Mouse (Mus musculus): ENCODE measurements around the gene Atxn1.

DNA sequence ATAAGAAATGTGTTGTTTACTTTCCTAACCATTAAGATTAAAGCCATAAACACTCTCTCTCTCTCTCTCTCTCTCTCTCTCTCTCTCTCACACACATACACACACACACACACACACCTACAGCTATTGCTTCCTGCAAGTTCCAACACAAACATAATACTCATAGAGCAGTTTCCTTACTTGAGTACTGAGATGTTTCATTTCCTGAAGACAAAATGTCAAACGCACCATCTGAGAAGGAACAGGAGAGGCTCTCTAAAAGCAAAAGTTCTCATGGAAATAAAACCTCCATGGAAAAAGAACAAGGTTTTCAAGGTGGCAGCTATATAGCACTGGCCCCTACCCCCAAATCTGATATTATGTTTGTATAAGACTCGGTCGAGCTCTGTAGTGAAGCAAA is 2.6 kb upstream of the Atxn1 start:
- TF ChIP-seq CTCF (IDR thresholded peaks at IDR 0.05) = no peak
- no peak for TF ChIP-seq POLR2A (IDR thresholded peaks at IDR 0.05; ENCODE audit: insufficient read depth, low read depth, low read length)

All from heart, adult 2 months (tissue).